Mouse (Mus musculus) midbrain, embryonic 14.5 days (tissue): Measurements from ENCODE around the gene Hecw1. TPM values are rescaled to one million over a fixed set of nuclear protein-coding genes. Genes with fewer than 3 reads are reported as not detected.

Experiments used
- ATAC-seq: fragments of 200-750 bp; cut with Nextera tagmentation; 2 replicates; pipeline ENCODE4 v1.8.0; 2017; ENCODE audit warnings: moderate number of reproducible peaks, moderate library complexity; ENCODE audit not compliant: low FRiP score, low TSS enrichment
- DNase-seq: peaks from one replicate; pipeline ENCODE4 v3.0.0-alpha.2; 2015
- H3K27ac ChIP-seq: fragments of 300-500 bp; sonication (generic); replicated peaks from 2 replicates; pipeline ENCODE4 v1.5.1; 2014; ENCODE audit warnings: mild to moderate bottlenecking, low read depth, low read length, moderate library complexity
- H3K27me3 ChIP-seq: fragments of 300-500 bp; sonication (generic); 2 replicates; pipeline ENCODE4 v1.6.1; 2014; ENCODE audit warnings: low read length, control low read depth, mixed read lengths; ENCODE audit not compliant: control insufficient read depth, insufficient read depth
- H3K36me3 ChIP-seq: fragments of 300-500 bp; sonication (generic); 2 replicates; pipeline ENCODE4 v1.6.1; 2014; ENCODE audit warnings: low read length, control low read depth; ENCODE audit not compliant: control insufficient read depth, insufficient read depth
- H3K4me1 ChIP-seq: fragments of 300-500 bp; sonication (generic); 2 replicates; pipeline ENCODE4 v1.6.1; 2014; ENCODE audit warnings: mild to moderate bottlenecking, antibody characterized with exemption, low read length, control low read depth; ENCODE audit not compliant: control insufficient read depth, insufficient read depth
- H3K4me2 ChIP-seq: fragments of 300-500 bp; sonication (generic); 2 replicates; pipeline ENCODE4 v1.6.1; 2014; ENCODE audit warnings: mild to moderate bottlenecking, low read length, moderate library complexity
- H3K4me3 ChIP-seq: fragments of 300-500 bp; sonication (generic); replicated peaks from 2 replicates; pipeline ENCODE4 v1.5.1; 2014; ENCODE audit warnings: low read depth, low read length
- H3K9ac ChIP-seq: fragments of 300-500 bp; sonication (generic); replicated peaks from 2 replicates; pipeline ENCODE4 v1.6.1; 2014; ENCODE audit warnings: mild to moderate bottlenecking, low read length, moderate library complexity
- H3K9me3 ChIP-seq: fragments of 300-500 bp; sonication (generic); 2 replicates; pipeline ENCODE4 v1.6.1; 2016; ENCODE audit warnings: low read length, control low read depth, mixed read lengths; ENCODE audit not compliant: control insufficient read depth
- WGBS: fragments of 180-500 bp; shearing (Covaris S2); extraction: QIAGEN DNeasy Blood & Tissue Kit; methylation state at CpG from one replicate; pipeline ENCODE4 v1.1.7; 2014; 5-methylcytosine and 5-hydroxymethylcytosine counted together
- polyA plus RNA-seq: library from polyadenylated mRNA; unstranded; fragments of >200 nt; fragmentation: Nextera tagmentation; extraction: Ambion mirVana; gene quantifications from 2 replicates; pipeline ENCODE4 v1.2.1, GENCODE M21; 2014

Gene Hecw1
- 41.5 and 43.0 TPM in 2 replicates for polyA plus RNA-seq

DNA sequence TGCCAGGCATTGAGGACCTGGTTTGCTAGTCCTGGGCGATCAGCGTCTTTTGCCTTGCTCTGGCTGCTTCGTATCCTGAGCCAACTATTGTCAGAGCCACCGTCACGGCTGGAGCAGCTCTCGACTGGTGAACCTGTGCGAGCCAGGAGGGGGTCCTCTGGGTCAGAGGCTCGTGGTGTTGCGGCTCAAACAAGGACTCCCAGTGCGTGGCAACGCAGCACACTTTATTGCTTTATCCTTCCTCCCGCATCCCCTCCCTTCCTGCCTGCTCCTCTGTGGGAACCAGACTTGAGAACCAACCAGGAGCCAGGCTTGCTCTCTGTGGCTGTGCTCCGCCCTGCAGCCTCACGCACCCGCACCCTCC, at the start of gene Hecw1:
TSS of gene Hecw1 (minus strand) at position 323 of the 364 bp plus-strand sequence.
- peaks cover 15% of the 10 kb centered on the region for H3K4me1 ChIP-seq
- H3K27ac ChIP-seq = peak within 1 kb of the TSS; percentile 95
- no peaks in the 10 kb centered on the region for H3K9me3 ChIP-seq
- H3K4me2 ChIP-seq = peak within 1 kb of the TSS; percentile 59
- peak within 1 kb of the TSS; percentile 88 for H3K9ac ChIP-seq
- peak within 1 kb of the TSS; percentile 74 for H3K4me3 ChIP-seq
- DNase-seq = peak; percentile 84
- ATAC-seq = peak; percentile 87
- H3K36me3 ChIP-seq = no peaks in the 10 kb centered on the region
- no peaks in the 10 kb centered on the region for H3K27me3 ChIP-seq
- WGBS = 0% methylated on average over 15 of the region's 15 CpGs

DNA sequence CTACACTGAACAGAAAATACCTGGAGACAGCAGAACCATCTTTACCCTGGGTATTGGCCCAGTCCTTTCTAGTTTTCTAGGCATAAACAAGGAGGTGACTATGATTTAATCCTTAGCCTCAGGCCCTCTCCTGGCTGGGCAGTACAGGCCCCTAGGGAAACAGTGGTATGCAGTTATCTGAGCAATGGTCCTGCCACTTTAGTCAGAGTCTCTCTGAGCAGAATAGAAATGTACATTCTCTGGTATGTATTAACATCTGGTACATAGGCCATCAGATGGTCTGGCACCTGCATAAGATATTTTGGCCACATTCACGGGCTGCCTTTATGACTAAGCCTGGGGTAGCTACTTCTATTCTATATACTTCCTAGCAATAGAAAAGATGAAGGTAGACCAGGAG, 38.3 kb upstream of the Hecw1 start:
- H3K9me3 ChIP-seq = no peaks in the 10 kb centered on the region
- H3K4me1 ChIP-seq = no peaks in the 10 kb centered on the region
- no peak overlapping the region for H3K4me3 ChIP-seq
- H3K36me3 ChIP-seq = no peaks in the 10 kb centered on the region
- WGBS = 86% methylated on average over 1 of the region's 1 CpGs
- H3K27ac ChIP-seq = no peak overlapping the region
- H3K4me2 ChIP-seq = no peak overlapping the region
- DNase-seq (peak; percentile 13), ATAC-seq (no peak)
- H3K27me3 ChIP-seq = no peaks in the 10 kb centered on the region
- no peak overlapping the region for H3K9ac ChIP-seq

DNA sequence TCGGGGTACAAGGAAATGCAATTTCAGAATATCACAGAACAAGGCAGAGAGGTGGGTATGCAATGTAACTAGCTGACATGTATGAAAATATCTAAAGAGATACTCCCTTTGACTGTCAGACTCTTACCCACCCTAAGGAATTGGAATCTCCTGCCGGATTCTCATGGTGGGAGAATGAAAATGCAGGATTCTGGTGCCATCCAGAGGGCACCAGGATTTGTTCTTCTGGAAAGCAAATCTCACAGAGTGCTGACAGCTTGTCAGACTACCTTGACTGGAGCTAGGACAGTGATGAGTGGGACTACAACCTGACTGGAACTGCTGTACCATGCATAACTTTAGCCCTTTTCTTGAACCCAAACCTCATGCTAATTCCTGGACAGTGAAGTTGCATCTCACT, 29.6 kb upstream of the Hecw1 start:
- Histone ChIP-seq H3K4me3 (no peak overlapping the region), H3K27me3 (no peaks in the 10 kb centered on the region), H3K9ac (no peak overlapping the region), H3K4me2 (no peak overlapping the region), H3K27ac (no peak overlapping the region), H3K4me1 (no peaks in the 10 kb centered on the region), H3K9me3 (no peaks in the 10 kb centered on the region), H3K36me3 (no peaks in the 10 kb centered on the region)
- ATAC-seq = no peak
- peak; percentile 4 for DNase-seq
- WGBS = 82% methylated on average over 2 of the region's 2 CpGs

DNA sequence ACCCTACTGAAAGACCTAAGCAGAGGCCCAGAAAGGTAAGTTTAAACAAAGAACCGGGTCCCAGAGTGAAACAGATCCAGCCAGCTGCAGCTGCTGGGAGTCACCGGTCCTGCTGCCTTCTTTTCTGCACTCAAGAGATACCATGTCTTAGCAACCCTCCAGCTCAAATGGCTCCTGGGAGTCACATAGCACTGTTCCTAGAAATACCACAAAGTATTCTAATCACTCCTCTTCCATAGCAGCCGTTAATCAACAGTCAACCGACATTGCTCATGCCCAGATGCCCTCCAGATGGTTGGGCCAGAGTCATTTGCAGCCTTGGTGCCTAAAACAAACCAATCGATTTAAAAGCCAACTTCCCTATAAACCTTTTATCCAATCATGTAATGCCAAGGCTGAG, 19.8 kb upstream of the Hecw1 start:
- WGBS = 91% methylated on average over 5 of the region's 5 CpGs
- no peak for DNase-seq
- H3K36me3 ChIP-seq = no peaks in the 10 kb centered on the region
- H3K9ac ChIP-seq = no peak overlapping the region
- H3K4me2 ChIP-seq = no peak overlapping the region
- ATAC-seq = no peak
- H3K27ac ChIP-seq = no peak overlapping the region
- no peaks in the 10 kb centered on the region for H3K4me1 ChIP-seq
- H3K9me3 ChIP-seq = no peaks in the 10 kb centered on the region
- H3K4me3 ChIP-seq = no peak overlapping the region
- H3K27me3 ChIP-seq = no peaks in the 10 kb centered on the region

DNA sequence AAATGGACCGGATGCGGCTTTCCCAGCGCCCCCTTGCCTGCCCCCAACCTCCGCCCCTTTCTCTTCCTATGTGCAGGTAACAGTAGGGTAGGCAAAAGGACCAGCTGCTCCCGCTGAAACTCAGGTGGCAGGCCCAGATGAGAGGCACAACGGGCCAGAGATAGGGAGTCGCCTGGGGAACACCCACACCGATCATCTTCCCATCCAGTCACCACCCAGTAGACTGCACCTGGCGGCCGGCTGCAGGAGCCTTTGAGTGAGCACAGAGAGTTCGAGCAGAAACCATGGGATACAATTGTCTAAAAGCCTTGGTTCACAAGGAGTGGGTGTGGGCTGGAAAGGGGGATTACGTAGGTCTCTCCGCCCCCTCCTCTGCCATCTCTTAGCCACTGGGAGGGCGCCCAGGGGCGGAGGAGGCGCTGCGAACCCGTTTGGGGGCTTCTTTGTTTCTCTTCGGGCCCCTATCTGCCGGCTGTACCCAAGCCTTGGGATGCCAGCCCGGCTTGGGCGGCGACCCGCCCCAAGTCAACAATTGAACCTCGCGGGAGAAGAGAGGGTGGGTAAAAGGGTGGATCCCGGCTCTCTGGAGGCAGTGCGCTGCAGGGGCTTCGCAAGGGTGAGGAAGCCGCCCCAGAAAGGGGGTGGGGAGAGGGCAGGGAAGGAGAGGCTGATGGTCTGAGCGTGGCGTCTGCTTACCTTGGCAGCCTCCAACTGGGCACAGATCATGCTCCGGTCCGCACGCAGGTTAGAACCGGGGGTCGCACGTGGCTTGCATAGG, 711 bp downstream of the Hecw1 start:
- H3K9ac ChIP-seq = peak overlapping the region; percentile 88
- H3K36me3 ChIP-seq = no peaks in the 10 kb centered on the region
- DNase-seq (peak; percentile 87), ATAC-seq (peak; percentile 90)
- H3K27me3 ChIP-seq = no peaks in the 10 kb centered on the region
- H3K27ac ChIP-seq = peak overlapping the region; percentile 95
- peak overlapping the region; percentile 59 for H3K4me2 ChIP-seq
- peaks cover 15% of the 10 kb centered on the region for H3K4me1 ChIP-seq
- peak overlapping the region; percentile 74 for H3K4me3 ChIP-seq
- no peaks in the 10 kb centered on the region for H3K9me3 ChIP-seq
- 2% methylated on average over 38 of the region's 38 CpGs for WGBS

DNA sequence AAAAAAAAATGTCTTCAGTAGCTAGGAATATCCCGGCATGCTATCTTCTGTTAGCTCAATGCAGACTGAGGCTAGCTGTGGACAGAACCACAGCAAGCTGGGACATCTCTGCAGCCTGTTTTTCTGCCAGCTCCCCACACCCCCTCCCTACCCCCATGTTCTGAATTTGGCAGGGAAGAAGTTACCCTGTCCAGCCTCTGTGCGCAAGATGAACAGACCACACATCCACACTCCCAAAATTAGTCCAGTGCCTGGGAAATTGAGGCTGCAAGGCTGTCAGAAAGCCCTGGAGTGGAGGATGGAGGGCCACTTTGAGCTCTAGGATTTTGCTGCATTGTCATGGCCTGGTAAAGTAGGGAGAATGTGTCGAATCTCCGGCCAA, 1.3 kb downstream of the Hecw1 start:
- Histone ChIP-seq H3K27me3 (no peaks in the 10 kb centered on the region), H3K4me2 (peak overlapping the region; percentile 59), H3K4me1 (peaks cover 15% of the 10 kb centered on the region), H3K27ac (peak overlapping the region; percentile 95), H3K36me3 (no peaks in the 10 kb centered on the region), H3K9ac (peak overlapping the region; percentile 88), H3K4me3 (peak overlapping the region; percentile 74), H3K9me3 (no peaks in the 10 kb centered on the region)
- peak; percentile 1; the same call in 1 of the 2 replicates for ATAC-seq
- DNase-seq = no peak
- WGBS = 19% methylated on average over 4 of the region's 4 CpGs

DNA sequence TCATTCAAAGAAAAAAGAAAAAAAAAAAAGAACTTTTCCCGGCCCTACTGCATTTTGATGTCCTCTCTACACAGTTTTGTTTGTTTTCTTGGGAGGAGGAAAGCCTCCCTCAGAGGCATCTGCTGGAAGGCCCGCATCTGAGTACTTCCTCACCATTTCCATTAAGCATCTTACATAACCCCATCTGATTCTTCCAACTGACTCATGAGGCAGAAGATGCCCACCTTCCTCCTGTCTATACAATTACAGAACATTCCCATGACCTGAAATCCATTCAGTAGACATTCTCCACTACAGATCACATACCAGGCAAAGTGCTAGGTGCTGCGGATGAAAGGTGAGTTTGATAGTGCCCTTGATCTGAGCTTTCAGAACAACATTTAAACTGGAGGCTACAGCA, 3.4 kb downstream of the Hecw1 start:
- no peak for ATAC-seq
- no peak overlapping the region for H3K9ac ChIP-seq
- no peak for DNase-seq
- peak overlapping the region; percentile 59 for H3K4me2 ChIP-seq
- peaks cover 15% of the 10 kb centered on the region for H3K4me1 ChIP-seq
- H3K9me3 ChIP-seq = no peaks in the 10 kb centered on the region
- H3K36me3 ChIP-seq = no peaks in the 10 kb centered on the region
- H3K27ac ChIP-seq = no peak overlapping the region
- 86% methylated on average over 3 of the region's 3 CpGs for WGBS
- H3K27me3 ChIP-seq = no peaks in the 10 kb centered on the region
- peak overlapping the region; percentile 74 for H3K4me3 ChIP-seq

DNA sequence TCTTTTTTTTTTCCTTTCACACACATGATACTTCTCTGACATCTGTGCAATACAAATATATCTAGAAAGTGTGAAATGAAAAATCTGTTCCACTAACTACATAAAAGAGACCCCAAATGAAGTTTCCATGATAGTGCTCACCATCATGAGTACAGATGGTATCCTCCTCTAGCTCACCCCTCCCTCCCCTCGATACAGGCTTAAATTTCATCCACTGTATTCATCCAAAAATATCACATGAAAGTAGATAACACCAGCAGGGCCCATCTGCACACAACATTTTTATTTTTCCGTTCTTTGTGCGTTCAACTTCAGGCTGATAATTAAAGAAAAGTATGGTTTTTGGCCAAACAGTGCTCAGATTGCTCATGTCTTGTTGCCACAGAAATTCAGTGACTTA, 5.5 kb downstream of the Hecw1 start:
- Histone ChIP-seq H3K4me3 (no peak overlapping the region), H3K9me3 (no peaks in the 10 kb centered on the region), H3K27ac (no peak overlapping the region), H3K27me3 (no peaks in the 10 kb centered on the region), H3K4me2 (no peak overlapping the region), H3K9ac (no peak overlapping the region), H3K4me1 (peaks cover 15% of the 10 kb centered on the region), H3K36me3 (no peaks in the 10 kb centered on the region)
- 89% methylated on average over 3 of the region's 3 CpGs for WGBS
- no peak for DNase-seq
- ATAC-seq = no peak

DNA sequence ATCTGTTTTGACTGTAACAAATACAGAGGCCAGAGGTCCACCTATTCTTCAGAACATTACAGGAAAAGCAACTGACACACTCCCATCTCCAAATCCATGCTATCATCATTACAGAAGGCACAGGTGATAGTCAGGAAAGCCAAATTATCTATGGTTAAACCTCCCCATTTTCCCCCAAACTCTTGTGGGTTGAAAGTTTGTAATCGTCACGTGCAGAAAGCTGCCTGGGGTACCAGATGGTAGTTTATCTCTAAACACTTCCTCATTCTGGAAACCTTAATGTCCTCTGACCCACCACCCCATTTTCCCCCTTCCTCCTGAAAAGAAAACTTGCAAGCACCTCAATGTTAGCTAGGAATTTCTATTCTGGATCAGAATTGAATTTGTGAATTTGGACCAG, 7.9 kb downstream of the Hecw1 start:
- no peak overlapping the region for H3K4me2 ChIP-seq
- WGBS = 86% methylated on average over 2 of the region's 2 CpGs
- H3K4me1 ChIP-seq = peaks cover 7% of the 10 kb centered on the region
- no peak overlapping the region for H3K9ac ChIP-seq
- no peaks in the 10 kb centered on the region for H3K27me3 ChIP-seq
- no peak overlapping the region for H3K4me3 ChIP-seq
- H3K9me3 ChIP-seq = no peaks in the 10 kb centered on the region
- no peak overlapping the region for H3K27ac ChIP-seq
- no peak for DNase-seq
- no peak for ATAC-seq
- no peaks in the 10 kb centered on the region for H3K36me3 ChIP-seq
